Mouse (Mus musculus): ENCODE data around the gene Ovca2.

Gene Ovca2

DNA sequence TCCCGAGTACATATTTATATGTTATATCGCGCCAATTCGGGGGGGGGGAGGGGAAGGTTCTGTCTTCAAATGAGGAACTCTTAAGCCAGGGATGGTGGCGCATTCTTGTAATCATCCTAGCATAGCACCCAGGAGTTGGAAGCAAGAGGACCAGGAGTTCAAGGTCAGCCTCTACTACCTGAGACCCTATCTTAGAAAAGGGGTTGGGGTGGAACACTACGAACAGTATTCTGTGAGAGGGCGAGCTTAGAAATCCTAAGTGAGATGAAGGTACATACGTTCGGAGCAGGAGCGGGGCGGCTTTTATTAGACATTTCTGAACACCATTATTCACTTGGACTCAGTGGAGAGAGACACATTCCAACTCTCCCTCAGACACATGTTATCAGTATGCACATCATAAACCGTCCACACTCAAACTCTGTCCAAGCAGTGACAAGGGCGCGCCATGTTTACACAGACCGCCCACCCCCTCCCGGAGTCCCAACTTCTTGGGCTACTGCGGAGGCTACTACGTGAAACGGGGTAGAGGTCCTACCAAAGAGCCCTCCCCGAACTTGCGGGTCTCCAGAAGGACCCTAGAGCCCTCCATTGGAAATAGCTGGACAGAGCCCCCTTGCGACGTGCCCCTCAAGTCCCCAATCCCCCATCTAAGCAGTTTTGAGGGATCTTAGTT, 9.1 kb downstream of the Ovca2 start, which contains the start of gene Hic1:
Hic1 (minus strand) TSS at position 115 of the 676 bp plus-strand sequence.
- DNase-seq (ENCODE audit: low spot score): no peak

DNA sequence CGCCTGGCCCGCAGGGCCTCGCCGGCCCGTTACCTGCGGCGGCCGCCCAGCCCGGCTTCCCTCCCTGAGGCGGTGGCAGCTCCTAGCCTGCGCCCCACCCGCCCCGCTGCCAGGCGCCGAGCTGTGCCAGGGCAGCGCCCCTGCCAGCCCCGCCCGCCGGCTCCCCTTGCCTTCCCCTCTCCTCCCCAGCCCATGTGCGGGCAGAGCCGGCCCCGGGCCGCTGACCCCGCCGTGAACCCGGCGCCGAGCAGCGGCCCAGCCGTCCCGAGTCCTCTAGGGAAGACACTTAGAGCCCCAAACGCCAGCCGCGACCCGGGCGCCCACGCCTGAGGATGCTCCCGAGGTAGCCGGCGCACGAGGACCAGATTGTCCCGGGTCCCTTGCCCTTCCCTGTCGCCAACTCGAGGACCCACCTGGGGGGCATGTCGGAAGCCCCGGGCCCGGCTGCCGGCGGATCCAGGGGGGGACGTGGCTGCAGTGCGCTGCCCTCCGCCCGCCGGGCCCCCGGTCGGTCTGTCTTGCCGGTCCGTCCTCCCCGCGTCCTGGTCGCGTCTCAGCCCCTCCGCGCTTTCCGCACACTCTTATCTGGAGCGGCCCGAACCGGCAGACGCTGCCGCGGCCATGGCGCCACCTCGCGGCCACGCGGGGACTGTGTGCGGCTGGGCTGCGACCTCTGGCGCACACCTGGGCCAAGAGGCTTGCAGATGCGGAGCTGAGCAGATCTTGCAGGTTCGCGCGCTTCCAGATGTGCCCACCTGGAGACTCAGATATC, 9.9 kb downstream of the Ovca2 start:
- DNase-seq (ENCODE audit: low spot score): peak; percentile 85

DNA sequence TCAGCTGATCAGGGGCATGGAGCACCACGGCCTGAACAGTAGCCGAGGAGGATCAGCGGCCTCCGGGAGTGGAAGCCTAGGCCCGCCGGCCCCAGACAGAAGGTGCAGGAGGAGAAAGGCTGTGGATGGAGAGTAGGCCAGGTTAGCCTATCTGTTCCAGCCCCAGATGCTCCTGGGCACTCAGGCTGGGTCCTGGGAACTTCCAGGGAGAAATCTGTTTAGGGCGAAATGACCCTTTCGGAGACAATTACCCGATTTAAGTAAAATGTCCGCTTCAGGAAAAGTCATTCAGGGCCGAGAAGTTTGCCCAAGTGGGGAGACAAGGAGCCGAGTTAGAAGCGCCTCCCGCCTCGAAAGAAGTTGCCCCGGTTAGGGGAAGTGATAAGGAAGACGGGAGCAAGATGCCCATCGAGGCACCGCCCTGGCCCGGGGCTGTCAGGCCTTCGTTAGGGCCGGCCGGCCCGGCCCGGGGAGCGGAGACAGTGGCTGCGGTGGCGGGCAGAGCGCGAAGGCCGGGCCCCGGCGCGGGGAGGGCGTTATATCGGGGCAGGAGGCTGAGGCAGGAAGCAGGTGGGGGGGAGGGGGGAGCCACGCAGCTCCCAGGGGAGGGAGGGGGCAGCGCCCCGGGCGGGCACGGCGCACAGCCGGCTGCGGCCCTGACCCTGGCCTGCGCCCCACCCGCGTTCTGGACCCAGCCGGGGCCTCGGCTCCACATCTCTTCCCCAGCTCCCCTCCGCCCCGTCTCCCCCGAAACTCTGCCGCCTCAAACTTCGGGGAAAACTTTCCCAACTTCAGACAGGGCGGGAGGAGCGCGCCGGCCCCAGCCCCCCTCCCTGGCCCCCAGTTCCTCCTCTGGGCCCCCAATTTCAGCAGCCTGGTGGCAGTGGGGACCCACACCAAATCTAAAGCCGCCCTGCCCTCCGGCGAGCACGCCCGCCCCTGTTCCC, 10.7 kb downstream of the Ovca2 start:
- no peak for DNase-seq (ENCODE audit: low spot score)

DNA sequence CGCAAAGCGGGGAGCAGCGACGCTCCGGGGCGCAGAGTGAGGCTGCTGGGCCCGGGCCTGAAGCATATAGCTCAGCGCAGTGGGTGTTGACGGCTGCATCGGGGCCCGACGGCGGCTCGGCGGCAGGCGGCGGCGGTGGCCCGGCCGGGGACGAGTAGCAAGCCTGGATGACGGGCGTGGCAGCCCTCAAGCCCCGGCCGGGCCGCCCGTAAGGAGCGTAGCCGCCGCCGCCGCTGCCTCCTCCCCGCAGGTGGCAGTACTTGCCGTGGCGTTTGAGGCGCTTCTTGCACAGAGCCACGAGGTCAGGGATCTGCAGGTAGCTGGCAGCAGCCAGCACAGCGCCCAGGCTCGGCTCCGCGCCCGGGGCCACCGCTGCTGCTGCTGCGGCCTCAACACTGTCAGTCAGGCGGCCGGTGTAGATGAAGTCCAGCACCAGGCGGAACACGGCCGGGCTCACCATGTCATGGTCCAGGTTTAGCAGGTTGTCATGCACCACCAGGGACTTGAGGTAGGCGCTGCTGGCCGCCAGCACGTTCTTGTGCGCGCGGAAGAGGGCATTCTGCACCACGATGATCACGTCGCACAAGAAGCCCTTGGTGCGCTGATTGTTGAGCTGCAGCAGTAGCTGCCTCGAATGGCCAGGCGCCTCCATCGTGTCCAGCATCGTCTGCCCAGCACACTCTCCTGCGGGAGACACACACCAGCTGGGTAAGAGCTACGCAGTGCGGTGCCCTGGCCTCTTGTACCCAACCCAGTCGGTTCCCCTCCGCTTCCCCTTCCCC, 11.6 kb downstream of the Ovca2 start:
- no peak for DNase-seq (ENCODE audit: low spot score)

DNA sequence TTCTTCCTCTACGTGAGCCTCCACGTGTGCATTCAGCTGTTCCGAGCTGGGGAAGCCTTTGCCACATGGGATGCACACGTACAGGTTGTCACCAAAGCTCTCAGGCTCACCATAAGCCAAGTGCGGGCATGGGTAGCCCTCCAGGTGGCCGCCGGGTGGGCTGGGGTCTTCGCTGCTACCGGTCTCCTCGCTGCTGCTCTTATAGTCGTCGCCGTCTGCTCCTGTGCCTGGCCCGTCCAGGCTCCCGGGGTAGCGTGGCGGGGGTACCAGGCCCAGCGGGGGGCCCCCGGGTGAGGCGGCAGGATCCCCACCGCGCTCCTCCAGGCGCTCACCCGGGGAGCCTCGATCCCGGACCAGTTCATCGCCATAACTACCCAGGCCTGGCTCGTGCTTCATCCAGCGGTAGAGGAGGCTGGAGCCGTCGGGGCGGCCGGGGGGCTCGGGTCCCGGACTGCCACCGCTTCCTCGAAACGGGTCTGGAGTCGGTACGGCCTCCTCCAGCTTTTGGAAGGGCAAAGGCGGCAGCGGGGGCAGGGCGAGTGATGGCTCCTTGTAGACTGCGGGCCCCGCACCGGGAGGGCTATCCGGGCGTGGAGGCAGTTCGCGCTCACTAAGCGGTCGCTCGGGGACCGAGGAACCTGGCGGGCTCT, 12.3 kb downstream of the Ovca2 start:
- no peak for DNase-seq (ENCODE audit: low spot score)

GRCm38 (mm10) chr11:75165441-75166192, 13.0 kb downstream of the Ovca2 start:
- peak; percentile 84 for DNase-seq (ENCODE audit: low spot score)

DNA sequence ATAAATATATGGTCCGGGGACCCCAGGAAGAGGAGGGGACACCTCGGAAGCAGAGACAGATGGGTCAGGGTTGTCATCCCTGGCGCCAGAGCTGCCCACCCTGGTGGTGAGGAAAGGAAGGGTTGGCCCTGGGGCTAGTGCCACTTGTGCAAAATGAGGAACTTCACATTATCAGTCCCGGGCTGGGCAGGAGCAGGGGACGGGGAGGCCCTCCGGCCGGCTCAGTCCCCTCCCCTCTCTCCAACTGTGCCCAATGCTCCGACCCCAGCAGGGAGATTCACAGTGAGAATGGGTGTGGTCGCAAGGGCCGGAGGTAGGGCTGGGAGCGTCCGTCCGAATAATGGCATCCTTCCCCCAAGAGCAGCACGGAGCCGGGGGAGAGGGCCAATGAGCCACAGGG, 13.9 kb downstream of the Ovca2 start:
- DNase-seq (ENCODE audit: low spot score): no peak

GRCm38 (mm10) chr11:75164051-75164450, 14.6 kb downstream of the Ovca2 start:
- DNase-seq (ENCODE audit: low spot score): no peak

DNA sequence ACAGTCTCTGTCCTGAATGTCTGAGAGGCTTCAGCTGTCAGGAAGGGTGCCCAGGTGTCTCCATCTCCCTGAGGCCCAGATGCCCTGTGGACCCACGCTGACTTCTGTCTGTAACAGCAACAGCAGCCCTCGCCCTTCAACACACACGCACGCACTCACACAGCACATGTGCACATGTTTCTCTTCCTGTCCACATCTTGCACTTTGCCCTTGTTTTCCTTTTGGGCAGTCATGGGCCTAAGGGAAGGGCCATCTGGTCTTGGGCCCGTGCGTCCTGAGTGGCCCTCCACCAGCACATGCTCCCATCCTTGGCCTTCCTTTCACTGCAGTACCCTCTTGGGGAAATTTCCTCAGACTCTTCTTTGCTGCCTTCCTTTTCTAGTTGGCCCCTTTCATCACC, 15.3 kb downstream of the Ovca2 start:
- DNase-seq (ENCODE audit: low spot score): no peak

- DNase-seq (ENCODE audit: low spot score): no peak
Observed at GRCm38 (mm10) chr11:75162591-75163080, 16.0 kb downstream of the Ovca2 start.

DNA sequence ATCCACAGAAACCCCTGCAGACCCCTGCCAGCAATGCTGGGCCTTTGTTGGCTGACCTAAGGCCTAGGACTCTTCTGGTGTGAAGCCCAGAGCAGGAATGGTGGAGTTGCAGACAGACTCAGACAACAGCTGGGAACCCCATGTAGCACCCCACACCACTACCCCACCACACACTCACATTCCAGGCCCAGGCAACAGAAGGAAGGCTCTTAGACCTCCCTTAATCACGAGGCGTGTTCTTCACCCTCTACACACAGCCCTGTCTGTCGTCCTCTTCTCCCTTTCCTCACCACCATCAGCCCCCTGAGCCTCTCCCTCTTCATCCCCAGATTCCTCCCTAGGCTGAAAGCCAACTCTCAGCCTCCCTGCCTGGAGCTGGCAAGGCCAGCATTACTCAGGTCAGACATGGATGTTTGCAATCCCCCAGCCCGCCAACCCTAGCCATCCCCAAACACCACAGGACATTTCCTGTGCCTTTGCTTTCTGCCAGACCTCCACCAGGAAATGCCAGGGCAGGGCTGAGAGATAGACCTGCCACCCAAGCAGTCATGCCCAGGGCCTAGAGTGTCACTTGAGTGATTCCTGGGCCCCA, 17.1 kb downstream of the Ovca2 start:
- DNase-seq (ENCODE audit: low spot score): no peak

- DNase-seq (ENCODE audit: low spot score): no peak
Observed at GRCm38 (mm10) chr11:75160954-75161353, 17.7 kb downstream of the Ovca2 start.

GRCm38 (mm10) chr11:75159564-75159963, 19.1 kb downstream of the Ovca2 start:
- no peak for DNase-seq (ENCODE audit: low spot score)

- DNase-seq (ENCODE audit: low spot score): no peak
Observed at GRCm38 (mm10) chr11:75158432-75158831, 20.2 kb downstream of the Ovca2 start.

GRCm38 (mm10) chr11:75157901-75158300, 20.7 kb downstream of the Ovca2 start:
- no peak for DNase-seq (ENCODE audit: low spot score)

DNA sequence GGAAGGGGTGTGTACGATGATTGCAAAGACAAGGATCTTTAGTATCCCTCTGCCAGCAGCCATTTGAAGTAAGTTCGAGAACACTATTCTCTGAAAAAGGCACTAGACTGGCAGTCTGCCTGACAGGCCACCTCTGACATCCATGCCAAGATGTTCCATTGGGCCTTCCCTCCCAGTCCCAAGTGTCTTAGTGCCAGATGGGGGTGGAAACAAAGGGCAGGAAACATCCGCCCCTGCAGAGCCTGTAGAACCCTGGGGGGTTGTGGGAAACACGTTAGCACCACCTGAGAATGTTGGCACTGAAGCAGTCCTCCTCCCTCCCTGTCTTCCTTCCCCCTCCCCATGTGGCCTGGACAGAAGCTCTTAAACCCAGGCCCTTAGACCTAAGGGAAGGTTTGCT, 21.6 kb downstream of the Ovca2 start:
- DNase-seq (ENCODE audit: low spot score): no peak

DNA sequence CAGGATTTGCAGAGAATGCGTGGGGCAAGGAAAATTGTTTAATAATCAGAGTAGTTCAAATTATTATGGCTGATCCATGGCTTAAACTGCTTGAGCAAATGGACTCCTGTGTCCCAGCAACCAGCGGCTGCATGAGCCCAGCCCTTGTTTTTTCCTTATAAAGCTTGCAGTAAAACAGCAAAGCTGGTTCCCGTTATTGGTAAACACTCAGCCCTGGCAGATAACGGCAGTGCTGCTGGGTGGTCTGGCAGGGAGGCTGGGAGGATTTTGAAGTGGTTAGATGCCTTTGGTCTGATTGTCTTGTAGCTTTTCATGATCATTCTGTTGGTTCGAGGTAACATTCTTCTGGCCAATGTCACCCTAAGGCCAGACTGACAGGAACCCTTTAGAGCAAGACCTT, 22.2 kb downstream of the Ovca2 start:
- no peak for DNase-seq (ENCODE audit: low spot score)

DNA sequence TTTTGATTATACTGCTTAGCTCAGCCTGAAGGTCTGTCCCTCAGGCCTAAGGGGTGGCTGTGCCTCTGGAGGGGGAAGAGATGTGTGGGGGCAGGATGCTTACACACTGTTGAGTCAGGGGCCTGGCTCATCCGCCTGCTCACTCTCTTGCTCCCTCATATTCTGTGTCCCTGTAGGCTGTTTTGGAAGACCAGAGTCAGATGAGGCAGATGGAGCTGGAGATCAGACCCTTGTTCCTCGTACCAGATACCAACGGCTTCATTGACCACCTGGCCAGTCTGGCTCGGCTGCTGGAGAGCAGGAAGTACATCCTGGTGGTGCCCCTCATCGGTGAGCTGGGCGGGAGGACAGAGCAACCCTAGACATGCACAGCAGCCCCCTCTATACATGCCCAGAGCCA, 22.6 kb downstream of the Ovca2 start:
- DNase-seq (ENCODE audit: low spot score): no peak

- DNase-seq (ENCODE audit: low spot score): no peak
Observed at GRCm38 (mm10) chr11:75154053-75154585, 24.5 kb downstream of the Ovca2 start.

Measured in lung, postnatal 25 days (tissue).